In the genomic region with DNA sequence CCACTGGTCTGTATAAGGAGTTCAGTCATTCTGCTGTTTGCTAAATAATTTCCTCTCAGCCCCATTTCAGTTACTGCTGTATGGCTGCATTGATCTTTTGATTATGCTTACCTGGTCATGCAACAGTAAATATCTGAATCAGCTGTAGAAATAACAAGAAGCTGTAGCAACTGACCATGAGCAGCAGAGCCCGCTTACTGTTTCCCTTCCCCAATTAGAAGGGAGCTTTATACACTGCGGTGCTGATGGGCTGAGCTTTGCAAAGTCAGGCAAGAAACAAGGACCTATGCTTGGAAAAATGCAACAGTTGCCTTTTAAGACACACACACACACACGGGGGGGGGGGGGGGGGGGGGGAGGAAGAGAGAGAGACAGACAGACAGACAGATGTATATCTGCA, we compare ENCODE assay signal across 11 mouse cellular contexts.
"Had no signal": no experiment of that assay in that cellular context is flagged by ENCODE, and none has a peak within 500 bp of the region (broad histone marks: within the 10 kb centered on the region; RNA-seq: fewer than 3 reads in every experiment).

No protein-coding gene starts in this region.

- DNase-seq: liver, postnatal 0 days; lung, adult 2 months; lung, postnatal 14 days; lung, postnatal 36 days; right cerebral cortex, adult 18-20 months; right cerebral cortex, postnatal 25 days; right cerebral cortex, postnatal 4 days; spleen, adult 18-20 months; thymus, adult 18-20 months; thymus, postnatal 14 days; thymus, postnatal 36 days had no signal
